Mouse (Mus musculus): ENCODE measurements at regions not wholly inside any gene's neighbourhood (a gene's known extent, or its start where the extent isn't known, plus 50 kb on each side); places are given as distances from the start of the nearest gene placed in this dataset.
A peak's percentile ranks its signal among the peaks of the same experiment; 100 is the strongest.

DNA sequence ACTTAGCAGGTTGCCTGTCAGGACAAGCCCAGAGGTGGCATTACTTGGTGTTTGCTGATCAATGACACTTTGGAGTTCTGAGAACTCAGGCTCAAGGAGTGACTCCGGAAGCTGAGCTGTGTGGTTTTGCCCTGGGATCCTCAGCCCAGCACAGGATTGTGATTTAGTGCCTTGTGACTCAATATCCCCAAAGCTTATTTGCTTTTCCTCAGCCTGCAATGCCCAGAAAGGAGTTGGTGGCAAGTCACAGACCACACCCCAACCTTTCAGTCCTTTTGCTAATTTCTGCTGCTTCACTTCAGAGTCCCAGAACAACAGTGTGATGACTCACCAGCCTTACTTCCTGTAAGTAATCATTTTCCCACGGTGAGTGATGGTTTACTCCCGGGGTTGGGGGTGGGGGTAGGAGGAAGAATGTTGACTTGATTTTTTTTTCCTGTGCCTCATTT lies 198.5 kb upstream of the Marcks start:
- no peak overlapping the region for H3K4me3 ChIP-seq (replicated peaks)
- 14% methylated on average over 3 of the region's 3 CpGs for whole genome bisulfite sequencing
- H3K4me2 ChIP-seq (replicated peaks), result no peak overlapping the region
- ATAC-seq, result peak; percentile 89
- peaks cover 8% of the 10 kb centered on the region; the same call in 1 of the 2 replicates for H3K4me1 ChIP-seq (replicated peaks)
- H3K9ac ChIP-seq, result no peak overlapping the region
- no peaks in the 10 kb centered on the region for H3K27me3 ChIP-seq (replicated peaks)
- no peaks in the 10 kb centered on the region for H3K9me3 ChIP-seq
- no peak overlapping the region; the same call in 1 of the 2 replicates for H3K27ac ChIP-seq
- no peaks in the 10 kb centered on the region for H3K36me3 ChIP-seq

DNA sequence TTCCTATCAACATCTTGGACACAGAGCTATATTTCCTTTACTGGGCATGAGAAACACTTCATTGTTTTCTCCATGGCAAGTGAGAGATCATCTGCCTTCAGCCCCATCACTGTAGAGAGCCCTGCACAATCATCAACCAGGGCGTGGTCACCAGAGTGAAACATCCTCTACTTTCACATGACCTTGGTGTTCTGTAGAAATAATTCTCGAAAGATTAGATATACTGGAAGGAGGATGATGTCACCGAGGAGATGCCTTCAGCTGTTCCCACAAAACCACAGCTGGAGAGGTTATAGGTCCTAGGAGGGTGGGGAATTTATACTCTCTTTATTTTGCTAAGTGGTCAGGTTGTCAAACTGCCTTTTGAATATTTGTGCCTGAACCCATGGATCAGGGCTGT lies 196.4 kb upstream of the Marcks start:
- H3K27me3 ChIP-seq (replicated peaks), result no peaks in the 10 kb centered on the region
- 56% methylated on average over 3 of the region's 3 CpGs for WGBS
- no peaks in the 10 kb centered on the region for H3K9me3 ChIP-seq
- H3K4me2 ChIP-seq (replicated peaks), result no peak overlapping the region
- H3K9ac ChIP-seq, result no peak overlapping the region
- no peak overlapping the region for H3K4me3 ChIP-seq (replicated peaks)
- H3K27ac ChIP-seq, result no peak overlapping the region
- H3K4me1 ChIP-seq (replicated peaks), result peaks cover 8% of the 10 kb centered on the region; the same call in 1 of the 2 replicates
- H3K36me3 ChIP-seq, result no peaks in the 10 kb centered on the region
- ATAC-seq, result peak; percentile 35

DNA sequence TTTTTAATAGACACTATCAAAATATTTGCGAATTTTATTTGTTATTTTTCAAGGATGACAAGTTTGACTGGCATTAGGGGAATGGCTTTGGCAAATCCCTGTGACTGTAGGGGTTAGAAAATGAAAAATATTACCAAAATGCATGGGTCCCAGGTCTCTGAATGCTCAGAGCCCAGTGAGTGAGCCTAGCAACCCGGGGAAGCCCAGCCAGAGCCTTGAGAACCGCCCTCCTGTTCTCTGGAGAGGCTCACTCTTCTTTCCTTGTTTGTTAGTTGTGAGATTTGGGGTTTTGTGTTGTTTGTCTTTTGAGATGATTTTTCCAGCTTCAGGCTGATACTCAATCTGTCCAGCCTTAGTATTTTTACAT lies 187.4 kb upstream of the Marcks start:
- WGBS, result 48% methylated on average over 3 of the region's 3 CpGs
- Histone ChIP-seq H3K9me3 (no peaks in the 10 kb centered on the region), H3K27me3 (replicated peaks) (no peaks in the 10 kb centered on the region), H3K4me3 (replicated peaks) (no peak overlapping the region), H3K4me1 (replicated peaks) (peaks cover 3% of the 10 kb centered on the region; the same call in 1 of the 2 replicates), H3K9ac (no peak overlapping the region), H3K4me2 (replicated peaks) (no peak overlapping the region), H3K36me3 (no peaks in the 10 kb centered on the region), H3K27ac (peak overlapping the region; percentile 37; the same call in 1 of the 2 replicates)
- peak; percentile 48 for ATAC-seq

DNA sequence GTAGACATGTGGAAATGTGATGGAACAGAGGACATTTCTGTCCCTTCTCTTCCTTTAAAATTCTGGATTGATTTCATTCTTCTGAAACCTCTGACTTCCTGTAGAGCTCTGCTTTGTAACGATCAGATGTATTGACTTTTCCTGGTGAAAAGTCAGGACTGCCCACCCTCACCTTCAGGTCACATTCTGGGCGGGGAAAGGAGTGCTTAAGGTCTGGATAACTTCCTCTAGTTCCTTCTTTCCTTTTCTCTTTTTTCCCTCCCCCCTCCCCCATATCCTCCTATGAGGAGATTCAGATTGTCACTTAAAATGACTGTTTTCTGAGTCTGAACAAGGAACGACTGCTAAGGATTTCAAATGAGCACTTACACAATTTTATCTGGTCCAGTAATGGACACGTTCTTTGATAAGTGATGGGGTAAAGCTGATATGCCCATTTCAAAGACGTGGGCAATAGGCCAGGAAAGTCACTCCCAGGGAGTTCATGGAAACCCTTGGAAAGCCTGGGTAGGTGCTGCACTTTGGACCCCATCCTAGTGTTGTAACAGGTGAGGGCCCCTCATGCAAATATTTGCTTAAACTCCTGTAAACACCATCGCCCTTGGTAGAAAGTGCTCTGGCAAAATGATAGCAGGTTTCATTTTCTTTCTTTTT lies 186.9 kb upstream of the Marcks start:
- Histone ChIP-seq H3K9me3 (no peaks in the 10 kb centered on the region), H3K4me3 (replicated peaks) (no peak overlapping the region), H3K4me1 (replicated peaks) (peaks cover 3% of the 10 kb centered on the region; the same call in 1 of the 2 replicates), H3K4me2 (replicated peaks) (no peak overlapping the region), H3K9ac (no peak overlapping the region), H3K27me3 (replicated peaks) (no peaks in the 10 kb centered on the region), H3K27ac (peak overlapping the region; percentile 32; the same call in 1 of the 2 replicates), H3K36me3 (no peaks in the 10 kb centered on the region)
- 43% methylated on average over 6 of the region's 6 CpGs for WGBS
- ATAC-seq, result peak; percentile 93

DNA sequence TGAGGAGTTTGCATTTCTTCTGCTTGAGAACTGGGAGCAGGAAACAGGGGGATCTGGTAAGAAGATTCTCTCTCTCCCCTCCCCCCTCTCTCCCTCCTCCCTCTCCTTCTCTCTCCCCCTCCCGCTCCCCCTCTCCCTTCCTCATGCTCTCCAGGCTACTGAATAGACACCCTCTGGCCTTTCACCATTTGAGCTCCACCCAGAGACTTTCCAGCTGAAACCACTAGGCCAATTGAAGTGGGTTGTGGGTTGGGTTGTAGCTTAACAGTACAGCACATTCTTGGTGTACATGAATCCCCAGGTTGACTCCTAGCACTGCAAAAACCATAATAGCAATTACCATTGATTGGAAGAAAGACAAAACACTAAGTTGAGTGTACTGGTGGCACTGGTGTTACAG lies 185.0 kb upstream of the Marcks start:
- WGBS, result 74% methylated on average over 1 of the region's 1 CpGs
- H3K27ac ChIP-seq, result no peak overlapping the region
- H3K36me3 ChIP-seq, result no peaks in the 10 kb centered on the region
- ATAC-seq, result no peak
- H3K27me3 ChIP-seq (replicated peaks), result no peaks in the 10 kb centered on the region
- no peak overlapping the region for H3K4me2 ChIP-seq (replicated peaks)
- H3K4me3 ChIP-seq (replicated peaks), result no peak overlapping the region
- no peak overlapping the region for H3K9ac ChIP-seq
- no peaks in the 10 kb centered on the region for H3K9me3 ChIP-seq
- peaks cover 3% of the 10 kb centered on the region; the same call in 1 of the 2 replicates for H3K4me1 ChIP-seq (replicated peaks)

DNA sequence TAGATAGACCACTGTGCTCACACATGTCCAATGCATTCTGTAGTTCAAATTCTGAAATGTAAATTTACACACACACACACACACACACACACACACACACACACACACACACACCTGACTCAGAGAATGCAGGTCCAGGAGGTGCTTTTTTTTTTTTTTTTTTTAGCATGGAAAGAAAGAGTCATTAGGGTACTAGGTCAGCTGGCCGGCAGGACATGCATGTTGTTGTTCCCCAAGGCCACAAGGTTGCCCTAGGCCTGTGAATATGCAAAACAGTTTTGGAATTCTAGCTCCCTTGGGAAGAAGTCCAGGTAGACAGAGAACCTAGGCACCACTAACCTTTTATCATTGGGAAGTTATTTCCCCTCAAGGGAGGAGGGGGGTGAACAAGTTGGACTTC lies 184.1 kb upstream of the Marcks start:
- H3K9me3 ChIP-seq, result no peaks in the 10 kb centered on the region
- WGBS, result 88% methylated on average over 1 of the region's 1 CpGs
- H3K36me3 ChIP-seq, result no peaks in the 10 kb centered on the region
- H3K4me1 ChIP-seq (replicated peaks), result peaks cover 3% of the 10 kb centered on the region; the same call in 1 of the 2 replicates
- H3K4me2 ChIP-seq (replicated peaks), result no peak overlapping the region
- no peak overlapping the region for H3K4me3 ChIP-seq (replicated peaks)
- H3K27me3 ChIP-seq (replicated peaks), result no peaks in the 10 kb centered on the region
- no peak for ATAC-seq
- no peak overlapping the region for H3K27ac ChIP-seq
- no peak overlapping the region for H3K9ac ChIP-seq

DNA sequence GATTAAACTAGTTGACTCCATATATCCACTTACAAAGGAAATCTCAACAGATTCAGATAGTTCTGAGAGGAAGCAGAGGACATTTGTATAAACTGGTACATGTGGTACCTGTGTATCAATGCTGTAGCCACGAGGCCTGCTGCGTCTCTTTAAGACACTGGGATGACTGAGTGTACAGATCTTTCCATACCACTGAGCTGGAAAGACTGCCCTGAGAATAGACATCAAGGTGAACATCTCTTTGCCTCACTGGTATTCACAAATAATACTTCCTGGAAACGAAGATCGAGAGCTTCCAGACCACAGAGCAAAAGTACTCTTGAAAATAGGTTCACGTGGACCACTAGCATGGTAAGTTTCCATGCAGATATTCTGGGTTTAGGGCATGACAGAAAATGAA lies 183.6 kb upstream of the Marcks start:
- H3K4me3 ChIP-seq (replicated peaks), result no peak overlapping the region
- H3K4me2 ChIP-seq (replicated peaks), result no peak overlapping the region
- H3K27me3 ChIP-seq (replicated peaks), result no peaks in the 10 kb centered on the region
- no peaks in the 10 kb centered on the region for H3K9me3 ChIP-seq
- WGBS, result 91% methylated on average over 5 of the region's 5 CpGs
- H3K4me1 ChIP-seq (replicated peaks), result peaks cover 3% of the 10 kb centered on the region; the same call in 1 of the 2 replicates
- no peak overlapping the region for H3K27ac ChIP-seq
- no peak overlapping the region for H3K9ac ChIP-seq
- no peak for ATAC-seq
- H3K36me3 ChIP-seq, result no peaks in the 10 kb centered on the region

DNA sequence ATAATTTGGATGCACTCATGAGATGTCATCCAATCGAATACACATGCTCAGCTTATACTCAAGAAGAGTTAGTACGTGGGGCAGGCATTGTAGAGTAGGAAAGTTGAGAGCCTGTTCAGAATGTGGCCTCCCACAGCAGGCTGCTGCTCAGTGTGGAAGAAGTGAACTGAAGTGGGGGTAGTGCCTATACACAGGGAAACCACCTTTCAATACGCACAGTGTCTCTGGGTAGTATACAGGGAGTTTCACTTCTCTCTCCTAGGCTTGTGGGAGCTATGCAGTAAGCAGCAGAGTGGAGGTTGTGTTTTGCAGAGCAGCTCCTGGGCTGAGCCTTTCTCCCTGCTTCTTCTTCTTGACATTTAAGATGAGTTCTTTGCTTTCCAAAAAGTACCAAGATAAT lies 182.5 kb upstream of the Marcks start:
- Histone ChIP-seq H3K9ac (no peak overlapping the region), H3K4me3 (replicated peaks) (no peak overlapping the region), H3K9me3 (no peaks in the 10 kb centered on the region), H3K27ac (no peak overlapping the region), H3K27me3 (replicated peaks) (no peaks in the 10 kb centered on the region), H3K4me1 (replicated peaks) (no peaks in the 10 kb centered on the region; the same call in 1 of the 2 replicates), H3K4me2 (replicated peaks) (no peak overlapping the region), H3K36me3 (no peaks in the 10 kb centered on the region)
- ATAC-seq, result no peak
- WGBS, result 79% methylated on average over 3 of the region's 3 CpGs

DNA sequence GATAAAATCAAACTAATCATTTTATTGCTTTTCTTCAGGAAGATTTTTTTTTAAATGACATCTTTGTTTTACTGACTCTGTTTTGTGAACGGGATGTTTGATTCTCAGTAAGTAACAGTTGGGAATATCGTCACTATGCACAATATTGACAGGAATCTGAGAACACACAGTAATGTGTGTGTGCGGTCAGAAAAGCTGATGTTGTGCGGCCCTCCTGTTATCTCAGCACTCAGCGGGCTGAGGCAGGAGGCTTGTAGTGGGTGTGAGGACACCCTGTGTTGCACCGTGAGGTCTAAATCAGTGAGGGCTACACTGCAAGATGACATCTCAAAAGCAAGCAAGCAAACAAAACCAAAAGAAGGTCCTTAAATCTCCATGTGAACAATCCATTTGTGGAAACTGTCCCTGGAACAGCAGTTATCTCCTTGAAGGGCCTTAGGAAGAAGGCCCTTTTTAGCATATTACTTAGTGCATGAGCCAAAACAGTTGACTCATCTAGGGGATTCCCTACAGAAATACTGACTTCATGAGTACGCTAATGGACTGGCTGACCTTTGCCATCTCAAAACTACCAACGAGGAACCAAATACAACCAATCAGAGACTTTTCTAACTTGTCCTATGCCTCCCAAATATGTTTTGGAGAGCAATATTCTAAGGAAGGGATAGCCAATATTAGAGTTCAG lies 181.2 kb upstream of the Marcks start:
- no peaks in the 10 kb centered on the region for H3K4me1 ChIP-seq (replicated peaks)
- no peaks in the 10 kb centered on the region for H3K9me3 ChIP-seq
- 91% methylated on average over 8 of the region's 8 CpGs for WGBS
- H3K4me3 ChIP-seq (replicated peaks), result no peak overlapping the region
- no peak for ATAC-seq
- no peaks in the 10 kb centered on the region for H3K27me3 ChIP-seq (replicated peaks)
- no peak overlapping the region for H3K9ac ChIP-seq
- no peak overlapping the region for H3K4me2 ChIP-seq (replicated peaks)
- H3K27ac ChIP-seq, result no peak overlapping the region
- H3K36me3 ChIP-seq, result no peaks in the 10 kb centered on the region

DNA sequence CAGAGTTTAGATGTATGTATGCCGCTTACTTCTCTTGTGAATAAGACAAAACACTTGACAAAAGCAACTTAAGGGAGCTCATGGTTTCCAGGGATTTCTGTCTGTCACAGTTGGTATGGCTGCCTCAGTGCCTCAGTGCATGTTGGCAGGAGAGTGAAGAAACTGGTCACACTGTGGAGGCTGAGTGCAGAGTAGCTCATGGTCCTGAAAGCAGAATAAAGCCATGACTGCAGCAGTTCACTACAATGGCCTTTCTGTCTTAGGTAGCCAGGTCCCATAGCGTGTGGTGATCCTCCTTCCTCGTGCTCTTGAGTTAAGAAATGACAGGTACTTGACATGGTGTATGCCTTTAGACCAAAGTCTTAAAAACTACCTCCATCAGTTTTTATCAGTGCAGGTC lies 178.0 kb upstream of the Marcks start:
- H3K9me3 ChIP-seq, result no peaks in the 10 kb centered on the region
- H3K27ac ChIP-seq, result no peak overlapping the region
- H3K36me3 ChIP-seq, result no peaks in the 10 kb centered on the region
- H3K4me3 ChIP-seq (replicated peaks), result no peak overlapping the region
- no peaks in the 10 kb centered on the region for H3K27me3 ChIP-seq (replicated peaks)
- no peak overlapping the region for H3K9ac ChIP-seq
- ATAC-seq, result no peak
- H3K4me2 ChIP-seq (replicated peaks), result no peak overlapping the region
- H3K4me1 ChIP-seq (replicated peaks), result no peaks in the 10 kb centered on the region
- 83% methylated on average over 3 of the region's 3 CpGs for WGBS

DNA sequence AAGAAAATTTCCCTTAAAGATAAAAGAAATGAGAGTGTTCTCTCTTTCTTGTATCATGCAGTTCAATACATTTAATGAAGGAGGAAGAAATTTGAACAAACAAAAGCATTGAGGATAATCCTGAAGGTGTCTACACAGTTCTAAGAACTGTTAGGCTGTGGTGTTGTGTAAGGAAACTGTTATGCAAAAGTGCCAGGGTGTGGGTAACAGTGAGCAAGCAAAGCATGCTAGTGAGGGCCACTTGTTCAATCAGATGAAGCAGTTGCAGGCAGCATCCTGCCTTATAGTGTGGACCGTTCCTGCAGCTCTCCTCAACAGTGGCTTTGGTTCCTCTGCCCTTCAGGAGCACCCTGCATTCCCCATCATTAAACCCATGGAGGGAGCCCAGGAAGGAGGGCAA lies 177.1 kb upstream of the Marcks start:
- no peaks in the 10 kb centered on the region for H3K9me3 ChIP-seq
- H3K27ac ChIP-seq, result no peak overlapping the region
- WGBS, result 96% methylated on average over 1 of the region's 1 CpGs
- H3K27me3 ChIP-seq (replicated peaks), result no peaks in the 10 kb centered on the region
- H3K9ac ChIP-seq, result no peak overlapping the region
- no peak overlapping the region for H3K4me3 ChIP-seq (replicated peaks)
- no peak overlapping the region for H3K4me2 ChIP-seq (replicated peaks)
- H3K4me1 ChIP-seq (replicated peaks), result no peaks in the 10 kb centered on the region
- no peaks in the 10 kb centered on the region for H3K36me3 ChIP-seq
- ATAC-seq, result no peak

DNA sequence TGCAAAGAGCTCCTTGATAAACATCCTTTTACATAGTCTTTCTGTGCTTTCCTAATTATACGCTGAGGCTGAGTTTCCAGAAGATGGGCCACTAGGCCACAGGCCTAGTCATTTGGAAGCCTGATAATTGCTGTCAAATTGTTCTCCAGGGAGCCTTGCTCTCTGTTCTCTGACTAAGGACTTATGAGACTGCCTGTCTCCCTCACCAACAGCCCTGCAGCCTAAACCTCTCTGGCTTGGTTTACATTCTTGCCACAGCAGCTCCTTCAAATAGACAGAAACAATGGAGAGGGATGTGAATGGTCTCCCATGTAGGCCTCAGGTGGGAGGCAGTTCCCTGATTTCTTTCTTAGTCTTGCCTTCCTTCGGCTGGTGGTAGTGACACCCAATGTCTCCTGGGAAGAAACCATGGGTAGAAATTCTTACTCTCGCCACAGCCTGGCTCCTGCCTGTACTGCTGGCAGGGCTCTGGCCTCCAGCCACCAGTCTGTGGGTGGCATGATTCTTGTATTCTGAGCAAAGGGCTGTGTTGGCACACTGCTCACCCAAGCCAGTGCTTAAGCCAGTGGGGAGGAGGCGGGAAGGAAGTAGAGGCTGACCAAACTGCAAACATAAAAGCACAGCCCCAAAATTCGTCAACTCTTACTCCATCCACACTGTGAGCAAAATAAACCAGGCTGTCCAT lies 176.2 kb upstream of the Marcks start:
- Histone ChIP-seq H3K36me3 (no peaks in the 10 kb centered on the region), H3K9ac (no peak overlapping the region), H3K27ac (no peak overlapping the region), H3K4me3 (replicated peaks) (no peak overlapping the region), H3K4me1 (replicated peaks) (no peaks in the 10 kb centered on the region), H3K9me3 (no peaks in the 10 kb centered on the region), H3K4me2 (replicated peaks) (no peak overlapping the region), H3K27me3 (replicated peaks) (no peaks in the 10 kb centered on the region)
- ATAC-seq, result no peak
- WGBS, result 82% methylated on average over 5 of the region's 5 CpGs

All from intestine, embryonic 15.5 days (tissue).